Mouse (Mus musculus): ENCODE measurements at regions not wholly inside any gene's neighbourhood (a gene's known extent, or its start where the extent isn't known, plus 50 kb on each side); places are given as distances from the start of the nearest gene placed in this dataset.

GRCm38 (mm10) chr5:43108260-43108589, 124.7 kb upstream of the Cpeb2 start:
- TF ChIP-seq CTCF (IDR thresholded peaks at IDR 0.05; ENCODE audit: extremely low read depth, insufficient read depth, insufficient read length, insufficient replicate concordance) (no peak), POLR2A (IDR thresholded peaks at IDR 0.05; ENCODE audit: low read depth, low read length) (no peak)
